Mouse (Mus musculus) embryo, embryonic 11 days (tissue): ENCODE measurements at regions not wholly inside any gene's neighbourhood (a gene's known extent, or its start where the extent isn't known, plus 50 kb on each side); places are given as distances from the start of the nearest gene placed in this dataset.

ENCODE experiments used
- DNase-seq: peaks from one replicate; pipeline ENCODE4 v3.0.0-alpha.2; 2015

GRCm38 (mm10) chr13:54847764-54848183 lies 58.6 kb downstream of the Tspan17 start:
- no peak for DNase-seq

GRCm38 (mm10) chr13:54851131-54851530 lies 62.0 kb downstream of the Tspan17 start:
- DNase-seq = no peak

GRCm38 (mm10) chr13:54855333-54856238 lies 66.4 kb downstream of the Tspan17 start:
- no peak for DNase-seq

GRCm38 (mm10) chr13:54862931-54863330 lies 73.8 kb downstream of the Tspan17 start:
- DNase-seq = no peak

- peak; percentile 58 for DNase-seq
Measured at GRCm38 (mm10) chr13:54864048-54864447, 74.9 kb downstream of the Tspan17 start.

GRCm38 (mm10) chr13:54872004-54872403 lies 77.2 kb upstream of the Unc5a start:
- no peak for DNase-seq

- no peak for DNase-seq
Measured at GRCm38 (mm10) chr13:54873882-54874281, 75.3 kb upstream of the Unc5a start.

- DNase-seq = peak; percentile 66
Measured at GRCm38 (mm10) chr13:54874291-54875200, 74.7 kb upstream of the Unc5a start.

GRCm38 (mm10) chr13:54876556-54876955 lies 72.7 kb upstream of the Unc5a start:
- DNase-seq = peak; percentile 74

- DNase-seq = no peak
Measured at GRCm38 (mm10) chr13:54877656-54878055, 71.6 kb upstream of the Unc5a start.

- no peak for DNase-seq
Measured at GRCm38 (mm10) chr13:54879325-54879724, 69.9 kb upstream of the Unc5a start.

- no peak for DNase-seq
Measured at GRCm38 (mm10) chr13:54880204-54880603, 69.0 kb upstream of the Unc5a start.

GRCm38 (mm10) chr13:54882781-54883180 lies 66.4 kb upstream of the Unc5a start:
- no peak for DNase-seq

- no peak for DNase-seq
Measured at GRCm38 (mm10) chr13:54883748-54884708, 65.2 kb upstream of the Unc5a start.

GRCm38 (mm10) chr13:54884709-54885460 lies 64.3 kb upstream of the Unc5a start:
- peak; percentile 29 for DNase-seq

GRCm38 (mm10) chr13:54887366-54887921 lies 61.8 kb upstream of the Unc5a start:
- DNase-seq = peak; percentile 60

- no peak for DNase-seq
Measured at GRCm38 (mm10) chr13:54888021-54888420, 61.2 kb upstream of the Unc5a start.

- no peak for DNase-seq
Measured at GRCm38 (mm10) chr13:54889684-54890399, 59.4 kb upstream of the Unc5a start.

- no peak for DNase-seq
Measured at GRCm38 (mm10) chr13:54892572-54892971, 56.6 kb upstream of the Unc5a start.

GRCm38 (mm10) chr13:54893651-54894050 lies 55.6 kb upstream of the Unc5a start:
- DNase-seq = no peak

- no peak for DNase-seq
Measured at GRCm38 (mm10) chr13:54895981-54896380, 53.2 kb upstream of the Unc5a start.
